Mouse (Mus musculus) right cerebral cortex, postnatal 4 days (tissue): ENCODE measurements around the gene Vmn2r48.
"Not testable (repeated sequence)": the region's sequence is repeated elsewhere in the genome, so short reads cannot be mapped to it uniquely, and the experiment has no call there.

ENCODE experiments used
- DNase-seq: peaks from one replicate; pipeline ENCODE4 v3.0.0-alpha.2; 2022

The Vmn2r48 gene

DNA sequence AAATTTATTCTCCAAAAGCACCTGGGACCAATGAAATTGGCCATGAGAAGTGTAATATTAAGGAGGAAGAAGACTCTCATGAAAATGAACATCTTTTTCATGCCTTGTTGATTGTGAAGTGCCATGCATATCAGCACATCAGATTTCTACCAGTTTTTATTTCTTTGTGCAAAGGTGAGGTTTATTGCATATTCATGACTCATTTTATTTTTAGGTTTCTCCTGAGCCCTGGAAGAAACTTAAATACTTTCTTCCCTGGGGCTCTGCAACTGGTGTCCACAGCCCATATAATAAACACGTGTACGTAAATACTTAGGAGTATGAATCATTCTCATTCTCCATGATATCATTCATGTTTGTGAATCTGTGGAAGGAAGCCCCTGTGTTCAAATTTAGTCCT, at the start of gene Vmn2r48:
TSS of gene Vmn2r48 (minus strand) at position 101 of the 400 bp plus-strand sequence.
- not testable (repeated sequence) for DNase-seq

DNA sequence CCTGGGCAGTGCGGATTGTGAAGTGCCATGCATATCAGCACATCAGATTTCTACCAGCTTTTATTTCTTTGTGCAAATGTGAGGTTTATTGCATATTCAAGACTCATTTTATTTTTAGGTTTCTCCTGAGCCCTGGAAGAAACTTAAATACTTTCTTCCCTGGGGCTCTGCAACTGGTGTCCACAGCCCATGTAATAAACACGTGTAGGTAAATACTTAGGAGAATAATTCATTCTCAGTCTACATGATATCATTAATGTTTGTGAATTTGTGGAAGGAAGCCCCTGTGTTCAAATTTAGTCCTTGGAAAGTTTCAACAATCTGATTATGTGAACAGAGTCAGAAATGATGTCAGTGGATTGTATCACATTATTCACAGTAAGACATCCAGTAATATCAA, 38.8 kb upstream of the Vmn2r48 start, which contains the start of gene Vmn2r49:
TSS of gene Vmn2r49 (minus strand) at position 101 of the 400 bp plus-strand sequence.
- not testable (repeated sequence) for DNase-seq
